Mouse (Mus musculus) hindbrain, embryonic 14.5 days (tissue): ENCODE data around the gene Rcl1. TPM values are rescaled to one million over a fixed set of nuclear protein-coding genes. Genes with fewer than 3 reads are reported as not detected.

Experiments used
- ATAC-seq: fragments of 200-750 bp; cut with Nextera tagmentation; 2 replicates; pipeline ENCODE4 v1.8.0; 2017; ENCODE audit warnings: moderate number of reproducible peaks, mild to moderate bottlenecking, moderate TSS enrichment, moderate library complexity; ENCODE audit not compliant: low FRiP score
- DNase-seq: peaks from one replicate; pipeline ENCODE4 v3.0.0-alpha.2; 2015; ENCODE audit warnings: low spot score
- H3K27ac ChIP-seq: fragments of 300-500 bp; sonication (generic); 2 replicates; pipeline ENCODE4 v1.5.1; 2014; ENCODE audit warnings: mild to moderate bottlenecking, moderate library complexity
- H3K27me3 ChIP-seq: fragments of 300-500 bp; sonication (generic); 2 replicates; pipeline ENCODE4 v1.6.1; 2014; ENCODE audit warnings: mild to moderate bottlenecking, low read length, mixed read lengths; ENCODE audit not compliant: control insufficient read depth, insufficient read depth
- H3K36me3 ChIP-seq: fragments of 300-500 bp; sonication (generic); replicated peaks from 2 replicates; pipeline ENCODE4 v1.6.1; 2014; ENCODE audit not compliant: control insufficient read depth, insufficient read depth
- H3K4me1 ChIP-seq: fragments of 300-500 bp; sonication (generic); replicated peaks from 2 replicates; pipeline ENCODE4 v1.6.1; 2014; ENCODE audit warnings: antibody characterized with exemption, low read length, mixed read lengths; ENCODE audit not compliant: control insufficient read depth, insufficient read depth
- H3K4me2 ChIP-seq: fragments of 300-500 bp; sonication (generic); replicated peaks from 2 replicates; pipeline ENCODE4 v1.6.1; 2014; ENCODE audit warnings: mild to moderate bottlenecking, moderate library complexity
- H3K4me3 ChIP-seq: fragments of 300-500 bp; sonication (generic); replicated peaks from 2 replicates; pipeline ENCODE4 v1.5.1; 2014; ENCODE audit warnings: mild to moderate bottlenecking, low read length
- H3K9ac ChIP-seq: fragments of 300-500 bp; sonication (generic); 2 replicates; pipeline ENCODE4 v1.6.1; 2014
- H3K9me3 ChIP-seq: fragments of 300-500 bp; sonication (generic); 2 replicates; pipeline ENCODE4 v1.6.1; 2016; ENCODE audit warnings: low read length; ENCODE audit not compliant: control insufficient read depth
- WGBS: fragments of 180-500 bp; shearing (Covaris S2); extraction: QIAGEN DNeasy Blood & Tissue Kit; methylation state at CpG from one replicate; pipeline ENCODE4 v1.1.7; 2014; 5-methylcytosine and 5-hydroxymethylcytosine counted together
- polyA plus RNA-seq: library from polyadenylated mRNA; unstranded; fragments of >200 nt; fragmentation: Nextera tagmentation; extraction: Ambion mirVana; gene quantifications from 2 replicates; pipeline ENCODE4 v1.2.1, GENCODE M21; 2014

Gene Rcl1
- polyA plus RNA-seq, 1 experiment from 2014 or later = 30.8 TPM

DNA sequence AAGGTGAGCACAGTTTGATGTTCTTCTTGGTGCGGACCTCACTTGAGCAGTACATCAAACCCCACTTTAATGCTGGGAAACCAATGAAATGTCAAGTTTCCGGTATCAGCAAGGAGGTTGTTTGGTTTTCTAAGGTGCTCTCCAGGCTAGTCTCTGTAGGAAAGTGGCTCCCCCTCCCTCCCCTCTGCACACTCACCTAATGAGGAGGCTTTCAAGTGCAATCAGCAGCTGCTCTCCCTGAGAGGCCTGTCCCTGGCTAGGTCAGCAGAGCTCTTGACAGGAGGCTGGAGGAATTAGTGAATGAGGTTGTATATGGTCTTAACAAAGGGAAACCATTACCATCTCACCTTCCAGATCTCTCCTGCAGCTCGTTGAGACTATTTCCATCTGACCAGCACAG is 54.4 kb downstream of the Rcl1 start:
- Histone ChIP-seq H3K27ac (no peak overlapping the region), H3K27me3 (no peaks in the 10 kb centered on the region), H3K4me1 (no peaks in the 10 kb centered on the region), H3K9ac (no peak overlapping the region), H3K4me2 (no peak overlapping the region), H3K36me3 (no peaks in the 10 kb centered on the region), H3K9me3 (no peaks in the 10 kb centered on the region), H3K4me3 (no peak overlapping the region)
- no peak for ATAC-seq
- WGBS = 82% methylated on average over 3 of the region's 3 CpGs
- no peak for DNase-seq

DNA sequence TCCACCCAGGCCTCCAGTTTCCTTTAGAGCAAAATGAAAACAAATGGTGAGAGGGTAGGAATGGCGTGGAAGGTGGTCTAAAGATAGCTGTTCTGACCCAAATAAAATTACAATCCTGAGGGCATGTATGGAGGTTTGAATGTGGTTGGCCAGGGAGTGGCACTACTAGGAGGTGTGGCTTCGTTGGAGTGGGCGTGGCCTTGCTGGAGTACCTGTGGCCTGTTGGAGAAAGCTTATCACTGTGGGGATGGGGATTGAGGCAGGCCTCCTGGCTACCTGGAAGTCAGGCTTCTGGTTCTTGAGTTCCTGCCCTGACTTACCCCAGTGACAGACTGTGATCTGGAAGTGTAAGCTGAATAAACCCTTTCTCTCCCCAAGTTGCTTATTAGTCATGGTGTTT is 55.2 kb downstream of the Rcl1 start:
- WGBS = 61% methylated on average over 3 of the region's 3 CpGs
- no peaks in the 10 kb centered on the region for H3K4me1 ChIP-seq
- H3K9me3 ChIP-seq = no peaks in the 10 kb centered on the region
- no peak overlapping the region for H3K27ac ChIP-seq
- H3K4me2 ChIP-seq = no peak overlapping the region
- no peaks in the 10 kb centered on the region for H3K27me3 ChIP-seq
- no peak overlapping the region for H3K4me3 ChIP-seq
- DNase-seq (no peak), ATAC-seq (no peak)
- H3K9ac ChIP-seq = no peak overlapping the region
- H3K36me3 ChIP-seq = no peaks in the 10 kb centered on the region

DNA sequence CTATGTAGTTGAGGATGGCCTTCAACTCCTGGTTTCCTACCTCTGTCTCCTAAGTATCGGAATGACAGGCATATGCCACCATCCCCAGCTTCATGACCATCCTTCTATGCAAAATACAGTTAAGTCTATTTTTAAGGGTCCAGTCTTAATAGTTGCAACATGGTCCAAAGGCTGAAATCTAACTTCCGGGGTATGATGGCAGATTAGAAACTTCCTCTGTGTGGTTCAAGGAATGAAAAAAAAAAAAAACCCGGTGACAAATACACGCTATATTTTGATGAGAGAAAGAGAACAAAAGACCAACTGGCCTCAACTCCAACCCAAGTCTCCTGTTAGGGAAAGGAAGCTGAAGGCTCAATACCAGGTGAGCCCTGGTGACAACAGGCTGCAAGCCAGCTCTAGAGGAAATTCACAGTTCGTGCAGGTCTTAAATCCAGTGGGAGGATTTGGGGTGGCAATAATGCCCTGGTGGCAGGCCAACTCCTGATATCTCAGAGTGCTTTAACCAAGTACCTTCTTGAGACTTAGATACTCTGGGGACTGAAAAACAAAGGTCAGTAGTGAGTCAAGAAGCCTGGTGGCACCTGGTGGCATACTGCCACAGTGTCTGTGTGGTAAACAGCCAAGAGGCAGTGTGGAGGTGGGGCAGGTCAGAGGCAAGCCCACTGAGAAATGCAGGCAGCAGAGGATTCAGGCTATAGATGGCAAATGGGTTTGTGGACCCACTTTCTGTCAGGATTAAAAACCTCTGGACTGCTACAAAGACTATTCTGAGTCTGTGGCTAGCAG is 56.7 kb downstream of the Rcl1 start:
- Histone ChIP-seq H3K9ac (no peak overlapping the region), H3K36me3 (no peaks in the 10 kb centered on the region), H3K4me1 (no peaks in the 10 kb centered on the region), H3K4me2 (no peak overlapping the region), H3K9me3 (no peaks in the 10 kb centered on the region), H3K27ac (no peak overlapping the region), H3K4me3 (no peak overlapping the region), H3K27me3 (no peaks in the 10 kb centered on the region)
- ATAC-seq = no peak
- no peak for DNase-seq
- WGBS = 95% methylated on average over 5 of the region's 5 CpGs

DNA sequence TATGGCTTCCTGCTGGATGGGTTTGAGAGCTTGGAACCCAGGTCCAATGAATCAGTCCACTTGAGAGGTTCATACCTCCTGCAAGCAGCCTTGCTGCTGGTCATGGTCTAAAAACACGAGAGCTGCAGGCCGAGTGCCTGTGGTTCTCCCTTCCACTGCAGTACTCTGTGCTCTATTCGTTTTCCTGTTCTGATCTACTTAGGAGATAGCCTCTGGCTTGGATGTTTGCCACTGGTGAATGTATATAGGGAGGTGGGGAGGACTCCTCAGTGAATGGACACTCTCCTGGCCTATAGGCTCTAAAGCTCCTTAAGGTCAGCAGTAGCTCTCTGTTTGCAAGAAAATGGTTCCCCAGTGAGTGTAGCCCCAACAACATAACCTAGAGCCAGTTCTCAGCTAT is 57.3 kb downstream of the Rcl1 start:
- no peak overlapping the region for H3K9ac ChIP-seq
- no peaks in the 10 kb centered on the region for H3K36me3 ChIP-seq
- no peak for DNase-seq
- no peaks in the 10 kb centered on the region for H3K9me3 ChIP-seq
- no peak for ATAC-seq
- no peak overlapping the region for H3K4me2 ChIP-seq
- no peak overlapping the region for H3K27ac ChIP-seq
- H3K27me3 ChIP-seq = no peaks in the 10 kb centered on the region
- no peaks in the 10 kb centered on the region for H3K4me1 ChIP-seq
- H3K4me3 ChIP-seq = no peak overlapping the region
- WGBS = 87% methylated on average over 3 of the region's 3 CpGs

DNA sequence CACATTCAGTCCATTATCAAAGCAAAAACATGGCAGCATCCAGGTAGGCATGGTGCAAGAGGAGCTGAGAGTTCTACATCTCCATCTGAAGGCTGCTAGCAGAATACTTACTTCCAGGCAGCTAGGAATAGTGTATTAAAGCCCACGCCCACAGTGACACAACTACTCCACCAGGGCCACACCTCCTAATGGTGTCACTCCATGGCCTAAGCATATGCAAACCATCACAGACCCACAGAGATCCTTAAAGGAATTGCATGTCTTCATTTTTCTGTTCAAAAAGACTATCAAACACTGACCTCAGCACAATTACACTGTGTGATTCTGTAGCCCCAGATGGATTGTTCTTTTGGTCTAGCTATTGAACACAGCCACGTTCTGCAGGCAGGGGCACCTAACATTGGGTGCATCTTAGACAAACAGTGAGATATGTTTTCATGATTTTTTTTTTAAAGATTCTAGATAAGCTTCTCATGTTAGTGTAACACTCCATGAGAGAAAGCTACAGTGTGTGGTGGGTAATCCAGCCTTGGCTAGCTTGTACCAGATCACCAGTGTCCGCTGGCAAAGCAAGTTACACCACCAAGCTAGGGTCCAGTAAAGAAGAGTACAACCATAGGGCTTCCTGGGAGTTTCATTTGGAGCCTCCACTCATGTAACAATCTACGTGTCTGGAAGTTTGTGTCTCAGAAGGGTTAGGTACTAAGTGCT is 62.8 kb downstream of the Rcl1 start:
- WGBS = 92% methylated on average over 4 of the region's 4 CpGs
- DNase-seq (no peak), ATAC-seq (no peak)
- no peaks in the 10 kb centered on the region for H3K27me3 ChIP-seq
- H3K4me1 ChIP-seq = no peaks in the 10 kb centered on the region
- no peak overlapping the region for H3K4me3 ChIP-seq
- H3K36me3 ChIP-seq = no peaks in the 10 kb centered on the region
- no peaks in the 10 kb centered on the region for H3K9me3 ChIP-seq
- no peak overlapping the region for H3K9ac ChIP-seq
- H3K4me2 ChIP-seq = no peak overlapping the region
- H3K27ac ChIP-seq = no peak overlapping the region

DNA sequence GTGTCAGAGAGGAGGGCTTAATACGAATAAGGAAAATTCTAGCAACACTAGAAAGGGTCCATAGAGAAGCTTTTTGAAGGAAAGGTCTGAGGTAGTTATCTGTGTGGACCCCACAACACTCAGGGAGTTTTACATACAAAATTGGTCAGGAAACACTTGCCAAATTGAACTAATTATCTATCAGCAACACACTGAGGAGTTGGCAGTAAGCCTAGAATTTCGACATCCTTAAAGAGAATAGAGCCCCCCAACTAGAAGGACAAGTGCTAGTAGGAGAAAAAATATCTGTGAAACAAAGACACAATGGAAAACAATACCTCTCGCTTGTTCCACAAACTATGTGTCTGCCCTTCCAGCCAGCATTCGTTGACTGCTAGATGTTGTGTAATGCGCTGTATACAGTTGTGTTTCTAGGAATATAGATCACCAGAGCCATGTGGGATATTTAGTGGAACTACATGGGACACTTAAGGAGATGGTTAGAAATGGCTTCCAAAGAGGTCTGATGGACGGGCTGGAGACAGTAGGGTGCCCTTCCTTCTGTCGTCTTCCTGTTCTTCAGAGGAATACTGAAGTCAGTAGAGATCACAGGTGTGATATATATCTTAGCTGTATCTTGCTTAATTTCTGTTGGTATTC is 63.5 kb downstream of the Rcl1 start:
- no peaks in the 10 kb centered on the region for H3K9me3 ChIP-seq
- 79% methylated on average over 7 of the region's 7 CpGs for WGBS
- no peak overlapping the region for H3K27ac ChIP-seq
- H3K4me1 ChIP-seq = no peaks in the 10 kb centered on the region
- no peak overlapping the region for H3K9ac ChIP-seq
- DNase-seq (no peak), ATAC-seq (no peak)
- no peaks in the 10 kb centered on the region for H3K36me3 ChIP-seq
- no peak overlapping the region for H3K4me3 ChIP-seq
- no peaks in the 10 kb centered on the region for H3K27me3 ChIP-seq
- no peak overlapping the region for H3K4me2 ChIP-seq

DNA sequence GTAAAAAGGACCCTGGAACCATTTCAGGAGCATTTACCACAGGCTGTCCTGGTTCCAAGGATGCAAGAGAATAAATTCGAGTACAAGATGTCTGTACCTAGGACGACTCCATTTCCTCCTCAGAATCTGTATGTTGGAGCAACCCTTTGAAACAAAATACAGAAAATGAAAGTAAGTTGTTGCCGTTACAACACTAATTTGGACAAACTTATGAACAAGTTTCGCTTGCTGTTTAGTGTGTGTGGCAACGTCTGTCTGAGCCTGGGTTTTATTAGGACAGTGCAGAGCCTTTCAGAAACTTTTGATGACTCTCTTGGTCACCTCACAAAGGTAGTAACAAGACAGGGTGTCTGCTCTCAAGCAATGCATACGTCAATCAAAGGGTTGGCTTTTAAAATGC is 66.8 kb downstream of the Rcl1 start:
- Histone ChIP-seq H3K36me3 (no peaks in the 10 kb centered on the region), H3K4me3 (no peak overlapping the region), H3K9ac (no peak overlapping the region), H3K9me3 (no peaks in the 10 kb centered on the region), H3K4me2 (no peak overlapping the region), H3K4me1 (no peaks in the 10 kb centered on the region), H3K27ac (no peak overlapping the region), H3K27me3 (no peaks in the 10 kb centered on the region)
- WGBS = 83% methylated on average over 6 of the region's 6 CpGs
- ATAC-seq (no peak), DNase-seq (no peak)

DNA sequence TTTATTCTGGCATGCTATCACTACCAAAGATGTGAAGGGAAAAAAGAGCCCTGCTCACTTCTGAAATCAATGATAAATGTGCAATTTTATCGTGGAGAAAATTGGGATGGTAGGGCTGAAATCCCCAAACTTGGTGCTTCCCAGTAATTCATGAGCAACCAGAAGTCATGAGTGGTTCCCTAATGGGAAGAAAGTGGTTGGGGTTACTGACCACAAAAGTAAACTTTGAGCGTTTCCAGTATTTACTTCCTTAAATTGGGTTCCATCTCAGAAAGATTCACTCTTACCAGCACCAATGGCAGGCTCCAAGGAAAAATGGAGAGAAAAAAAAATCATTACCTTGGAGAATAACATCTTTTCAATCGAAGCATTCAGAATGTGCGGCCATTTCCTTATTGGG is 79.2 kb downstream of the Rcl1 start:
- no peak for DNase-seq
- no peaks in the 10 kb centered on the region for H3K36me3 ChIP-seq
- no peaks in the 10 kb centered on the region for H3K4me1 ChIP-seq
- no peak overlapping the region for H3K27ac ChIP-seq
- ATAC-seq = no peak
- no peak overlapping the region for H3K4me3 ChIP-seq
- H3K9ac ChIP-seq = no peak overlapping the region
- H3K9me3 ChIP-seq = no peaks in the 10 kb centered on the region
- H3K4me2 ChIP-seq = no peak overlapping the region
- 89% methylated on average over 4 of the region's 4 CpGs for WGBS
- H3K27me3 ChIP-seq = no peaks in the 10 kb centered on the region

- WGBS = 91% methylated on average over 5 of the region's 5 CpGs
- H3K27ac ChIP-seq = no peak overlapping the region
- no peaks in the 10 kb centered on the region for H3K36me3 ChIP-seq
- H3K4me2 ChIP-seq = no peak overlapping the region
- H3K9ac ChIP-seq = no peak overlapping the region
- no peaks in the 10 kb centered on the region for H3K27me3 ChIP-seq
- no peaks in the 10 kb centered on the region for H3K9me3 ChIP-seq
- H3K4me3 ChIP-seq = no peak overlapping the region
- ATAC-seq (no peak), DNase-seq (no peak)
- no peaks in the 10 kb centered on the region for H3K4me1 ChIP-seq
Measured at GRCm38 (mm10) chr19:29182166-29182565, 81.0 kb downstream of the Rcl1 start.
